Mouse (Mus musculus): Measurements from ENCODE around the gene Etv1. TPM values are rescaled to one million over a fixed set of nuclear protein-coding genes. Genes with fewer than 3 reads are reported as not detected.

Gene Etv1
- 39.3 and 39.5 TPM in 2 replicates for polyA plus RNA-seq (2015; fragmentation: Nextera tagmentation; extraction: Ambion mirVana)

DNA sequence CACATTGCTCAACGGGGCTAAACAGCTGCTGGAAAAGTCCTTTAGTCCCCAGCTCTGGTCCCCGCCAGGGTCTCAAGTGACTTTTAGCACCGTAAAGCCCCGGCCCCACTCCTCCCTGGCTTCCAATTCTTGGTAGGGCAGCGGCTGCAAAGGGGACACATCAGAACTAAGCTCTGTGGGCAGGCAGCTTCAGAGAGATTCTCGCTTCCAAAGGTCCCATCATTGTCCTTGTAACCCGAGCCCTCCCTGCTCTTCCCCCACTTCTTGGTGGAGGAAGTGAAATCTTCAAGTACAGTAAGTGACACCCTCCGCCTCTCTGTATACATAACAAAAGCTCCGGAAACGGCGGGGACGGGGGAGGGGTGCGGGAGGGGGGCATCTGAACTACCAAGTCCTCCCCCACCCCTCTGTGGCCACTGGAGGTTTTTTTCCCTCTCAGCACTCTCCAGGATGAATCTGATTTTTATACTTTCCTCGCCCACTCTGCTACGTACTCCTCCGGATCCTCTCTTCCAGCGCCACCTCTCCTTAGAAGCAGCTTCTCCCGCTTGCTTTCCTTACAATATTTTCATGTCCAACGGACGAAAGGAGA lies at the start of gene Etv1:
Etv1 (plus strand) TSS at position 195 of the 592 bp plus-strand sequence.
- under 1% methylated on average over 20 of the region's 20 CpGs for WGBS

DNA sequence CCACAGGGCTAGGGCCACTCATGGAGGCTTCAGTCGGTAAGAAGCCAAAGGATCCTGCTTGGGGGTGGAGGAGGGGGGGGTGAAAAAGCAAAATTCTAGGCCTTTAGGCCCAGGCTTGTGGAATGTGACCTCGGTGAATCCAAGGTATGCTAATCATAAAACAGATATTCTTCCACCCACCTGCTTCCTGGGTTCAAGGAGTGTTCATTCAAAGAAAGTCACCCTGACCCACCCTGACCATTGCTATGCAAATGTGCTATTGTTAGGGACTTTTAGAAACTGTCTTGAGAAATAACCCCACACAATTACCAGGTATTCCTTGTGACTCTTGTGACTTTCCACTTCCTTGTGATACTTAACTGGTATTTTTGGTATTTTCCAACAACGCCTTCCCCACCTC lies 49.5 kb upstream of the Etv1 start:
- Histone ChIP-seq H3K36me3 (no peaks in the 10 kb centered on the region), H3K4me2 (replicated peaks) (no peak overlapping the region), H3K9ac (replicated peaks) (no peak overlapping the region), H3K27ac (replicated peaks) (no peak overlapping the region), H3K27me3 (no peaks in the 10 kb centered on the region), H3K4me3 (no peak overlapping the region), H3K9me3 (no peaks in the 10 kb centered on the region), H3K4me1 (no peaks in the 10 kb centered on the region)
- no peak for ATAC-seq (replicated peaks)
- 91% methylated on average over 3 of the region's 3 CpGs for WGBS

More for the DNA sequence above, at the start of gene Etv1:
- H3K4me1 ChIP-seq, result peaks cover 25% of the 10 kb centered on the region
- no peaks in the 10 kb centered on the region for H3K9me3 ChIP-seq
- peak within 1 kb of the TSS; percentile 91 for H3K27ac ChIP-seq (replicated peaks)
- H3K4me3 ChIP-seq, result peak within 1 kb of the TSS; percentile 78
- peak; percentile 58 for ATAC-seq (replicated peaks)
- peak within 1 kb of the TSS; percentile 100 for H3K4me2 ChIP-seq (replicated peaks)
- peak within 1 kb of the TSS; percentile 52 for H3K9ac ChIP-seq (replicated peaks)
- no peaks in the 10 kb centered on the region for H3K36me3 ChIP-seq
- H3K27me3 ChIP-seq, result no peaks in the 10 kb centered on the region

DNA sequence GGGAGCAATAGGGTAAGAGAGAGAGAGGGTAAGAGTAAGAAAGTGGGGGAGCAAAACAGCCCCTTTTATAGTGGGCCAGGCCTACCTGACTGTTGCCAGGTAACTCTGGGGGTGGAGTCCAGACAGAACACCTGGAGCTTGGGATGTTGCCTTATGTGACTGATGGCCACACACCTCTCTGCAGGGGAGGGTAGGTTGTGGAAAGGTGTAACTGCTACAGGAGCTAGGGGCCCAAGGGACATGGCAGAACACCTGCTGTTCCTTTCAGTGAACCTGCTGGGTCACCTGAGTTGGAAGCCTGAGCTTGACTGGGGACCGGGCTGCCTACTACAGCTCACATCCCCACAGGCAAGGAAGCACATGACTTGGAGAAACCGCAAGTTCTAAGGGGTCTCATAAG lies 48.4 kb upstream of the Etv1 start:
- no peaks in the 10 kb centered on the region for H3K36me3 ChIP-seq
- no peak overlapping the region for H3K4me3 ChIP-seq
- H3K4me2 ChIP-seq (replicated peaks), result no peak overlapping the region
- no peak overlapping the region for H3K9ac ChIP-seq (replicated peaks)
- H3K27ac ChIP-seq (replicated peaks), result no peak overlapping the region
- no peaks in the 10 kb centered on the region for H3K9me3 ChIP-seq
- ATAC-seq (replicated peaks), result no peak
- no peaks in the 10 kb centered on the region for H3K4me1 ChIP-seq
- H3K27me3 ChIP-seq, result no peaks in the 10 kb centered on the region
- 95% methylated on average over 2 of the region's 2 CpGs for WGBS

DNA sequence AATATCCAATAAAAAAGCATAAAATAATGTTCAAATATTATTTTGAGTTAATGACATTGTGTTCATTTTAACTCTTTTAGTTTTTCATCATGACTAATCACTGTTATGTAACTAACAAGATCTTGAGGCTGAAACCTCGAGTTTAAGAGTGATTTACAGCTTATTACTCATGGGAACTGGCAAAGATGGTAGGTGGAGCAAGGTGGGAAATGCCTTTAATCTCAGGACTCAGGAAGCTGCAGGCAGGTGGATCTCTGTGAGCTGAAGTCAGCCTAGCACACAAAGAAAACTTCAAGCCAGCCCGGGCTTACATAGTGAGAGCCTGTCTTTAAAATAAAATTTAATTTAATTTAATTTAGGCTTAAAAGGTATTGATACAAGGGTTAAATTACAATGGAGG lies 19.9 kb upstream of the Etv1 start:
- 53% methylated on average over 2 of the region's 2 CpGs for WGBS

DNA sequence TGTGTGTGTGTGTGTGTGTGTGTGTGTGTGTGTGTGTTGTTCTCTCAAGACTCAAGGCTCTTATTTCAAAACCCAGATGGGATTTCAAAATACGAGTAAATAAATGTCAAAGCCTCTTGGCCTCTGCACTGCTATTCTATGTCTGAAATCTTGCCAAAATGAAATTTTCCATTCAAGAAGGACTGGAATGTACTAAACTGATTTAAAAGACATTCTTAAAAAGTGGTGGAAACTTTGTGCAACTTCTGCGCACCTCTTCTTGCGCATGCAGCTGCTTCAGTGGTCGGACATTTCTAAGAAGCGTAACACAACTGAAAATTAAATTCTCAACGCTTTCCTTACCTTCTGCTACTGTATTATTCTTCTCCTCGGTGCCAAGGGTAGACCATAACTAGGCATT lies 1.9 kb upstream of the Etv1 start:
- Histone ChIP-seq H3K4me3 (no peak overlapping the region), H3K4me2 (replicated peaks) (no peak overlapping the region), H3K27ac (replicated peaks) (no peak overlapping the region), H3K4me1 (peaks cover 19% of the 10 kb centered on the region), H3K9ac (replicated peaks) (no peak overlapping the region), H3K9me3 (no peaks in the 10 kb centered on the region), H3K36me3 (no peaks in the 10 kb centered on the region), H3K27me3 (no peaks in the 10 kb centered on the region)
- 80% methylated on average over 7 of the region's 7 CpGs for WGBS
- no peak for ATAC-seq (replicated peaks)

More for the DNA sequence above, 19.9 kb upstream of the Etv1 start:
- H3K4me2 ChIP-seq (replicated peaks), result no peak overlapping the region
- no peak overlapping the region for H3K27ac ChIP-seq (replicated peaks)
- H3K27me3 ChIP-seq, result no peaks in the 10 kb centered on the region
- no peaks in the 10 kb centered on the region for H3K4me1 ChIP-seq
- ATAC-seq (replicated peaks), result no peak
- no peaks in the 10 kb centered on the region for H3K9me3 ChIP-seq
- no peak overlapping the region for H3K4me3 ChIP-seq
- no peaks in the 10 kb centered on the region for H3K36me3 ChIP-seq
- H3K9ac ChIP-seq (replicated peaks), result no peak overlapping the region

DNA sequence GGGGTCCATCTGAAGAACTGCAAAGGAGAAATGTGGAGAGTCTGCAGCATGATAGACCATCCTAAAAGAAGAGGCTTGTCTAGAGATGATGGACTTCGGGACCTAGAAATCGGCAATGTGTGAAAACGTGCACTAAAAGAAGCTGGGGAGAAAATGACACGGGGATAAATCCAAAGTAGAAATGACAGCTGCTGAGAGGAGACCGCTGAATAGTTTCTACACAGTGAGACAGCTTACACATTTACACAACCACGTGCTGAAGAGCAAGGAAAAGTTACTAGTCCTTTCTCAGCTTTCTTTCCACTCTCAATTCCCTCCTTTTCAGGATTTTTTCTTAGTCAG lies 1.3 kb upstream of the Etv1 start:
- H3K27ac ChIP-seq (replicated peaks), result no peak overlapping the region
- no peaks in the 10 kb centered on the region for H3K9me3 ChIP-seq
- H3K4me3 ChIP-seq, result peak overlapping the region; percentile 78
- H3K9ac ChIP-seq (replicated peaks), result no peak overlapping the region
- H3K4me1 ChIP-seq, result peaks cover 19% of the 10 kb centered on the region
- H3K27me3 ChIP-seq, result no peaks in the 10 kb centered on the region
- H3K4me2 ChIP-seq (replicated peaks), result peak overlapping the region; percentile 100
- no peak for ATAC-seq (replicated peaks)
- H3K36me3 ChIP-seq, result no peaks in the 10 kb centered on the region
- 8% methylated on average over 6 of the region's 6 CpGs for WGBS

DNA sequence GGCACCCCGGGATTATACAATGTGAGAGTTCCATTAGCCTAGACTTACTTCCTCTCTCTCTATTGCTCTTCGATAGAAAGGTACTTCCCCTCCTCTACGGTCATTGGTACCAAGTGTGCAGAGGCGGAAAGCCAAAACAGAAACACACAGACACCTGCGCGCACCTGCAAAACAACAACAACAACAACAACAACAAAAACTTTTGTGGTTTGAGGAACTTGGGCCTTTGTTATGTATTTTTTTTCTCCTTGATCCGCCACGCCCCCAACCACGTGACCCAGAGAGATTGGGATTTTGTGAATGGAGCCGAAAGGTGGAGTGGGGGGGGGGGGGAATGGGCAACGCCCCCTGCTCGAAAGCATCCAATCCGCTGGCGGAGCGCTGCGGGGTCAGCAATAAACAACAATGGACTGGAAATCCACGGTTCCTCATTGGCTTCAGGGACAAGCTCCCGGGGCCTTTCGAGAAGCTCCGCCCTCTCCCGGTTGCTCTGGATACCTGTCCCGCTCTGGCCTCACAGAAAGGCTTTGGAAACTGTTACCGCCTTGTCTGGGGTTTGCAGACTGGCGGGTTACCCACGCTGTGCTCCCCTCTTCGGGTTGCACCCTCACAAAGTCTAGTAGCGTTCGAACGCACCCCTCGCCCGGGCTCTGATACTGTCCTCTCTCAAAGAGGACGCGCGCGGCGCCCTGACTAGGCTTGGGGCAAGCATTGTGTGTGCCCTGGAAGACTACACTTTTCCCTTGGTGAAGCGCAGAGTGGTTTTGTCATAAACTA lies 693 bp upstream of the Etv1 start:
- no peaks in the 10 kb centered on the region for H3K36me3 ChIP-seq
- peak overlapping the region; percentile 100 for H3K4me2 ChIP-seq (replicated peaks)
- peak overlapping the region; percentile 78 for H3K4me3 ChIP-seq
- peak overlapping the region; percentile 52 for H3K9ac ChIP-seq (replicated peaks)
- H3K9me3 ChIP-seq, result no peaks in the 10 kb centered on the region
- WGBS, result under 1% methylated on average over 36 of the region's 37 CpGs
- peaks cover 23% of the 10 kb centered on the region for H3K4me1 ChIP-seq
- H3K27me3 ChIP-seq, result no peaks in the 10 kb centered on the region
- peak overlapping the region; percentile 91 for H3K27ac ChIP-seq (replicated peaks)
- ATAC-seq (replicated peaks), result peak; percentile 94

DNA sequence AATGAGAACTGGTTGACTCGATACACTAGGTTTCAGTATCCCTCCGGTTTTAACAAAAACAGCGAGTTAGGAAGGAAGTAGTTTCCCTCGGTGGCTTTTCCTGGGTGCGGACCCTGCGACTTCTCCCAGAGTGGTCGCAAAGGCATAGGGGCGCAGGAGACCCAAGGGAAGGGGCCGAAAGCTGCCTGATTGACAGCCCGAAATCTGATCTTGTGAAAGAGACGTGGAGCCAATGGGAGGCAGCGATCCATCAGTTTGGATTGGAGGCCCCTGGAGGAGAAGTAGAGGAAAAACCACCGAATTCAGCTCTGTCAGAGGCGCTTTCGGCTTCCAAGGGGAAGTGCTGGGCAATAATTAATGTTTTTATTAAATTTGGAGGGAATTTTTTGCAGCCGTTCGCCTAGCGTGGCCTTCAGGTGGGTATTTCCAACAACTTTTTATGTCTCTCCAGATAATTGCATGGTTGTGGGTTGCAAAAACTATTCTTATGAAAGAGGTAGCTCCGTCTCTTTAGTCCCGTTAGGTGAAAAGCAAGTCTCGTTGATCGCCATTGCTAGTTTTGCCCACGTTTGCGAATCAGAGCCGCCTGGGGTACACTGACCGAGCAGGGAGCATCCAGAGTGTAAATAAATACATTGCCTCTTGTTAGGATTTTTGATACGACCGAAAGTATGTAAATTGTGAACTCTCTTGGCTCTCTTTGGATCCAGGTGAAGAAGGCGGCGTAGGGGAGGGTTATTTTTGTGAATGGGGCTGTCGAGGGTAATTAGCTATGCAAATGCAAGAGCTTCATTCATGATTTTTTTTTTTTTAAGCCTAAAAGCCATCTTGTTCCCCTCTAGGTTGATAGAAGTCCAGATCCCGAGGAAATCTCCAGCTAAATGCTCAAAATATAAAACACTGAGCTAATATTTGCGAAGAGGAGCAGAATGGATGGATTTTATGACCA lies 1.1 kb downstream of the Etv1 start:
- ATAC-seq (replicated peaks), result peak; percentile 67
- H3K9ac ChIP-seq (replicated peaks), result peak overlapping the region; percentile 52
- H3K4me2 ChIP-seq (replicated peaks), result peak overlapping the region; percentile 100
- no peaks in the 10 kb centered on the region for H3K36me3 ChIP-seq
- under 1% methylated on average over 33 of the region's 33 CpGs for WGBS
- peak overlapping the region; percentile 91 for H3K27ac ChIP-seq (replicated peaks)
- no peaks in the 10 kb centered on the region for H3K9me3 ChIP-seq
- peaks cover 25% of the 10 kb centered on the region for H3K4me1 ChIP-seq
- H3K27me3 ChIP-seq, result no peaks in the 10 kb centered on the region
- peak overlapping the region; percentile 78 for H3K4me3 ChIP-seq

DNA sequence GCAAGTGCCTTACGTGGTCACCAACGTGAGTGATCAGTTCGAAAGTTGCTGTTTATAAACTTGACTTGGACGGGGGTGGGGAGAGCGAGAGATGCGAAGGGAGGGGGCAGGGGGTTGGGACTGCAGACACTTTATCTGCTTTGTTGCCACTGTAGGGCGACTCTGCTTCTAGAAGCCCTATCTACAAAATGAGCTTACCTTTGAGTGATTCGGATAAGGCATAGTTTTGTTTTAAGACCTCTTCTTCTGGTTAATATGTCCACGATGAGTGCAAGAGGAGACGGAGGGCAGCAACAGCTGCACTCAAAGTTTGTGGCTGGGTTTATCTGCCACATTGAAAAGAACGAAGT lies 1.8 kb downstream of the Etv1 start:
- WGBS, result 1% methylated on average over 11 of the region's 11 CpGs
- no peaks in the 10 kb centered on the region for H3K9me3 ChIP-seq
- peaks cover 25% of the 10 kb centered on the region for H3K4me1 ChIP-seq
- H3K4me2 ChIP-seq (replicated peaks), result peak overlapping the region; percentile 100
- H3K27ac ChIP-seq (replicated peaks), result peak overlapping the region; percentile 91; the same call in 1 of the 2 replicates
- peak overlapping the region; percentile 52 for H3K9ac ChIP-seq (replicated peaks)
- H3K27me3 ChIP-seq, result no peaks in the 10 kb centered on the region
- H3K4me3 ChIP-seq, result peak overlapping the region; percentile 78
- ATAC-seq (replicated peaks), result no peak
- no peaks in the 10 kb centered on the region for H3K36me3 ChIP-seq

DNA sequence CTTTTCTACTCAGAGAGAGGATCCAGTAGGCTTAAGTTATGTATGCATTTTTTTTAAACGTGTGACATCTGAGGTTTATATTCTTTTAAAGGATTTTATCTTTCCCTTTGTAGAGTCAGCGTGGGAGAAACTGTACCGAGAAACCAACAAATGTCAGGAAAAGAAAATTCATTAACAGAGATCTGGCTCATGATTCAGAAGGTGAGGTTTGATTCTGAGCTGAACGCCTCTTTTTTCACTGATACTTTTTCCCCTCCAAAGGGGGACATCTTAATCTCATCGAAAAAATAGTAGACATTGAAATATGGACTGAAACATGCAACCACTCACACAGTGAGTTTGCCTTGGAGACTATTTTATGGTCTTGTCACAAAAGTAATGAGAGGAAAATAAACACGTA lies 2.5 kb downstream of the Etv1 start:
- Histone ChIP-seq H3K27me3 (no peaks in the 10 kb centered on the region), H3K36me3 (no peaks in the 10 kb centered on the region), H3K9ac (replicated peaks) (peak overlapping the region; percentile 52; the same call in 1 of the 2 replicates), H3K4me1 (peaks cover 25% of the 10 kb centered on the region), H3K9me3 (no peaks in the 10 kb centered on the region), H3K4me3 (peak overlapping the region; percentile 78), H3K4me2 (replicated peaks) (peak overlapping the region; percentile 100), H3K27ac (replicated peaks) (no peak overlapping the region)
- ATAC-seq (replicated peaks), result no peak
- WGBS, result 52% methylated on average over 6 of the region's 6 CpGs

DNA sequence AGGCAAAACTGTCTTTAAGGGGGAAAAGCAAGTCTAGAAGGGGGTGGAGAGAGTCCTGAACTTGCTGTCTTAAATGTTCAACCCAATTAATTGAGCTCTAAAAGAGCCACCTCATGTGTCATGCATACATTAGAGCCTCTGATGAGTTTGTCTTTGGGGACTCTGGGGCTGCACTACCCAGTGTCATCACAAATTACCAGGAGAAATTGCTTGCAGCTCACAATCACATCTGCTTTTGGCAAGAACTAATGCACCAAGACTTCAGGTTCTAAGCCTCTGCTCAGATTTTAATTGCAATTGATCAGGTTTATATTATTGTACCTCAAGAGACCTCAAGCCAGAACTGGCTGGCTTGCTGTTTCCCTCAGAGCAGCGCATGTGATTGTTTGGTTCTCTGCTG lies 4.1 kb downstream of the Etv1 start:
- ATAC-seq (replicated peaks), result no peak
- no peaks in the 10 kb centered on the region for H3K36me3 ChIP-seq
- no peaks in the 10 kb centered on the region for H3K27me3 ChIP-seq
- H3K4me2 ChIP-seq (replicated peaks), result peak overlapping the region; percentile 17
- H3K4me1 ChIP-seq, result peaks cover 25% of the 10 kb centered on the region
- 57% methylated on average over 1 of the region's 1 CpGs for WGBS
- no peak overlapping the region for H3K9ac ChIP-seq (replicated peaks)
- no peaks in the 10 kb centered on the region for H3K9me3 ChIP-seq
- H3K4me3 ChIP-seq, result 0 out of 2 replicates have a peak overlapping the region, but pooled peaks have one; percentile 8
- no peak overlapping the region for H3K27ac ChIP-seq (replicated peaks)

DNA sequence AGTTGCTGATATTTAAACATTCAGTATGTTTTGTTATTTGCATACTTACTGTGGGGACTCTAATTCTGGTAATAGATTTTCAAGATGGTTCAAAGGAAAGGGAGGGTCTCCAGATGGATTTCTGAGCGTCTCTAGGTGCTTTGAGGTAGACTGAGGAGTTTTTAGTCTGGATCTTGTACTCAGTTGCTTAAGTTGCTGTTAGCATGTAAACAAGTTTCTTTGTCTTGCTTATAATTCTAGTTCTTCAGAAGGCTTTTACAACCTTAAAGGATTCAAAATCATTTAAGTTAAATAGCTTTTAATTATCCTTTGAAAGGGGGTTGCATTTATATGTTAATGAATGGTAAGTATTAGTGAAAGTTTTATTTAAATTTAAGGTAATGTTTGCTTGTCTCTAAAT lies 5.0 kb downstream of the Etv1 start:
- no peak overlapping the region for H3K27ac ChIP-seq (replicated peaks)
- WGBS, result 5% methylated on average over 1 of the region's 1 CpGs
- ATAC-seq (replicated peaks), result no peak
- H3K4me1 ChIP-seq, result peaks cover 26% of the 10 kb centered on the region
- no peak overlapping the region for H3K9ac ChIP-seq (replicated peaks)
- no peaks in the 10 kb centered on the region for H3K36me3 ChIP-seq
- H3K27me3 ChIP-seq, result no peaks in the 10 kb centered on the region
- peak overlapping the region; percentile 14; the same call in 1 of the 2 replicates for H3K4me3 ChIP-seq
- no peaks in the 10 kb centered on the region for H3K9me3 ChIP-seq
- H3K4me2 ChIP-seq (replicated peaks), result no peak overlapping the region; the same call in 1 of the 2 replicates

All from forebrain, embryonic 15.5 days (tissue).